Mouse (Mus musculus) limb, embryonic 11.5 days (tissue): ENCODE measurements around the gene Tfip11. TPM values are rescaled to one million over a fixed set of nuclear protein-coding genes. Genes with fewer than 3 reads are reported as not detected.

Experiments used
- ATAC-seq: fragments of 200-750 bp; cut with Nextera tagmentation; 2 replicates; pipeline ENCODE4 v1.8.0; 2017; ENCODE audit warnings: low read depth; ENCODE audit not compliant: insufficient number of reproducible peaks, low FRiP score, low TSS enrichment
- DNase-seq: peaks from one replicate; pipeline ENCODE4 v3.0.0-alpha.2; 2015; ENCODE audit warnings: low spot score
- H3K27ac ChIP-seq: fragments of 300-500 bp; sonication (generic); replicated peaks from 2 replicates; pipeline ENCODE4 v1.5.1; 2014; ENCODE audit warnings: low read depth, mild to moderate bottlenecking, low read length
- H3K27me3 ChIP-seq: fragments of 300-500 bp; sonication (generic); 2 replicates; pipeline ENCODE4 v1.6.1; 2014; ENCODE audit warnings: mild to moderate bottlenecking, low read length, mixed read lengths; ENCODE audit not compliant: control insufficient read depth, insufficient read depth
- H3K36me3 ChIP-seq: fragments of 300-500 bp; sonication (generic); 2 replicates; pipeline ENCODE4 v1.6.1; 2014; ENCODE audit warnings: mild to moderate bottlenecking, low read length, moderate library complexity, mixed read lengths; ENCODE audit not compliant: control insufficient read depth, insufficient read depth
- H3K4me1 ChIP-seq: fragments of 300-500 bp; sonication (generic); 2 replicates; pipeline ENCODE4 v1.6.1; 2014; ENCODE audit warnings: low read length, mixed read lengths; ENCODE audit not compliant: control insufficient read depth, insufficient read depth
- H3K4me2 ChIP-seq: fragments of 300-500 bp; sonication (generic); 2 replicates; pipeline ENCODE4 v1.6.1; 2014; ENCODE audit warnings: low read depth, mild to moderate bottlenecking, moderate library complexity; ENCODE audit not compliant: severe bottlenecking
- H3K4me3 ChIP-seq: fragments of 300-500 bp; sonication (generic); 2 replicates; pipeline ENCODE4 v1.5.1; 2014; ENCODE audit warnings: low read depth, low read length
- H3K9ac ChIP-seq: fragments of 300-500 bp; sonication (generic); 2 replicates; pipeline ENCODE4 v1.6.1; 2014; ENCODE audit warnings: mild to moderate bottlenecking, low read length
- H3K9me3 ChIP-seq: fragments of 300-500 bp; sonication (generic); 2 replicates; pipeline ENCODE4 v1.6.1; 2016; ENCODE audit warnings: low read length; ENCODE audit not compliant: control insufficient read depth
- WGBS: fragments of 180-500 bp; shearing (Covaris S2); extraction: QIAGEN DNeasy Blood & Tissue Kit; methylation state at CpG from one replicate; pipeline ENCODE4 v1.1.7; 2014; 5-methylcytosine and 5-hydroxymethylcytosine counted together
- polyA plus RNA-seq: library from polyadenylated mRNA; unstranded; fragments of >200 nt; fragmentation: Nextera tagmentation; extraction: Ambion mirVana; gene quantifications from 2 replicates; pipeline ENCODE4 v1.2.1, GENCODE M21; 2014

Gene Tfip11
- polyA plus RNA-seq, 1 experiment from 2014 or later: 27.3 TPM

DNA sequence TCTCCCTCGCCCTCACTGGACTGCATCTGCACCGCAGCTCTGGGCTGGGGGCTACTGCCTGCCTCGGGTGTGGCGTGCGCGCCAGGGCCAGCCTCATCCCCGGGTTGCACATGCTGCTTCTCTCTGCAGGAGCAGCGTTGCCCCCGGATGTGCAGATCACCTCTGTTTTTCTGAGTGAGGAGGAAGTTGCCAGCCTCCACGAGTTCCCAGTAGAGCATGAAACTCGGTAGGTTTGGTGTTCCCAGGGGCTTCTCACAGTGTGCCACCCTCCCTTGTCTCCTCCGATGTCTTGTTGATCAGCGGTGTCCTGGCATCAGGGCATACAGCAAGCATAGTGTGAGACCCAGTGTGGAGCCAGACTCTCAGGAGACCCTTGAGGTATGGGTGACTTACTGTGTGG is 43.2 kb downstream of the Tfip11 start:
- no peaks in the 10 kb centered on the region for H3K9me3 ChIP-seq
- ATAC-seq (no peak), DNase-seq (no peak)
- 95% methylated on average over 13 of the region's 13 CpGs for WGBS
- no peak overlapping the region for H3K4me2 ChIP-seq
- H3K4me3 ChIP-seq: no peak overlapping the region
- H3K27me3 ChIP-seq: no peaks in the 10 kb centered on the region
- H3K9ac ChIP-seq: no peak overlapping the region
- H3K36me3 ChIP-seq: peaks cover 27% of the 10 kb centered on the region
- H3K4me1 ChIP-seq: peaks cover 3% of the 10 kb centered on the region; the same call in 1 of the 2 replicates
- H3K27ac ChIP-seq: no peak overlapping the region

DNA sequence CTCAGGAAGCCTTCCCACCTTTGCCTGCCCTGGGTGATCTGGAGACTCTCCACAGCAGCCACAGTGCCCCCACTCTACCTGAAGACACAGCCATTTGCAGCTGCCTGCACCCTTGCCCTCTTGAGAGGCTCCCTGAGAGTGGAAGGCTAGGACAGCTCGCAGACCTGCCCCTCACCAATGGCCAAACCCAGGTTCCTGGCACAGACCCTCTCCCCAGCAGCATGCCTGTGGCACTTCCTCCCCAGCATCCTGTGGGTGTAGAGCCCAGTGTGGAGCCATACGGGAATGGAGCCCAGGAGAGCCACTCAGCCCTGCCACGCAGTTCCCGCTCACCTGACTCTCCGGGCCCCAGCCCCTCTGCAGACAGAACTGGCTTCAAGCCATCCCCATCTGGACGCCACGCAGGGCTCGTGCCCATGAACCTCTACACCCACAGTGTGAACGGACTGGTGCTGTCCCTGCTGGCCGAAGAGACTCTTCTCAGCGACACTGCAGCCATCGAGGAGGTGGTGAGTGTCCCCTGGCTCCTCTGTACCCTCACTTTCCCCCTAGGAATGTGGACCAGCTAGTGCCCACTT is 44.2 kb downstream of the Tfip11 start:
- no peaks in the 10 kb centered on the region for H3K27me3 ChIP-seq
- WGBS: 93% methylated on average over 12 of the region's 12 CpGs
- ATAC-seq: no peak
- H3K9ac ChIP-seq: no peak overlapping the region
- DNase-seq: no peak
- peaks cover 23% of the 10 kb centered on the region for H3K36me3 ChIP-seq
- H3K27ac ChIP-seq: no peak overlapping the region
- no peaks in the 10 kb centered on the region for H3K4me1 ChIP-seq
- H3K9me3 ChIP-seq: no peaks in the 10 kb centered on the region
- no peak overlapping the region for H3K4me2 ChIP-seq
- no peak overlapping the region for H3K4me3 ChIP-seq

DNA sequence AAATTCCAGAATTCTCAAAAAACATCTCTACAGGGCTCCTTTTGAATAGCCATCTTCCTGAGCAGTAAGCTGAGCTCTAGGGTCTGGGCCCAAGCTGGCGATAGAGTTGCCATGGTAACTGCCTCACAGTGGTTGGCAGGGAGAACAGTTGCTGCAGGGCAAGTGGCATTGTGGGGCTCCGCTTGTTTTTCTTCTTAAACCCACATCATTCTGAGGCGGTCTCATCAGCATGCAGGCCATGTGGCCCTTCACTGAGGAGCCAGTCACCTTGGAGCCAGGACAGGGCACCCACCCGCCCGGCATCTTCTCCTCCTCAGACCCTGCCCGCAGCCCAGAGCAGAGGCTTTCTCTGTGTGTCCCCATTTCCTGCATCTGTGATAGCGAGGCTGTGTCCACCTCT is 45.8 kb downstream of the Tfip11 start:
- no peak overlapping the region for H3K4me2 ChIP-seq
- H3K4me3 ChIP-seq: no peak overlapping the region
- H3K9ac ChIP-seq: no peak overlapping the region
- H3K27ac ChIP-seq: no peak overlapping the region
- no peaks in the 10 kb centered on the region for H3K9me3 ChIP-seq
- no peak for DNase-seq
- no peak for ATAC-seq
- no peaks in the 10 kb centered on the region for H3K27me3 ChIP-seq
- WGBS: 80% methylated on average over 7 of the region's 7 CpGs
- H3K36me3 ChIP-seq: peaks cover 24% of the 10 kb centered on the region
- no peaks in the 10 kb centered on the region for H3K4me1 ChIP-seq

DNA sequence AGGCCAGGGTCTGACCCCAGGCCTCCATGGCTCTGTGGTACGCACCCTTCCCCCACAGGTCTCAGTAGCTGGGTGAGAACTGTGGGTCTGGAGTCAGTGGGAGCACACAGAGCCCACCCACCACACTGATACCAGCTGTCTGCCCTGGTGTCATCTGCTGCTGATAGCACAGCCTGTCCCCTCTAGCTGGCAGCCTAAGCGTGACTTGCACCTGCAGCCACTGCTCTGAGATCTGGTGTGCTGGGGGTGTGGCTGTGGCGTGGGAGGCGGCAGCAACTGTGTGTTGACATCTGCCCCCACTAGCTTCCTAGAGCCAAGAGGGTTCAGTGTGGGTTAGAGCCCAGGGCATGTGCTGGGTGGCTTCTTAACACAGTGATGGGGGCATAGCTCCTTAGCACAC is 50.0 kb downstream of the Tfip11 start:
- Histone ChIP-seq H3K4me2 (no peak overlapping the region), H3K27ac (no peak overlapping the region), H3K4me1 (no peaks in the 10 kb centered on the region), H3K9me3 (no peaks in the 10 kb centered on the region), H3K27me3 (no peaks in the 10 kb centered on the region), H3K36me3 (peaks cover 15% of the 10 kb centered on the region; the same call in 1 of the 2 replicates), H3K4me3 (no peak overlapping the region), H3K9ac (no peak overlapping the region)
- ATAC-seq (no peak), DNase-seq (no peak)
- WGBS: 84% methylated on average over 4 of the region's 4 CpGs

DNA sequence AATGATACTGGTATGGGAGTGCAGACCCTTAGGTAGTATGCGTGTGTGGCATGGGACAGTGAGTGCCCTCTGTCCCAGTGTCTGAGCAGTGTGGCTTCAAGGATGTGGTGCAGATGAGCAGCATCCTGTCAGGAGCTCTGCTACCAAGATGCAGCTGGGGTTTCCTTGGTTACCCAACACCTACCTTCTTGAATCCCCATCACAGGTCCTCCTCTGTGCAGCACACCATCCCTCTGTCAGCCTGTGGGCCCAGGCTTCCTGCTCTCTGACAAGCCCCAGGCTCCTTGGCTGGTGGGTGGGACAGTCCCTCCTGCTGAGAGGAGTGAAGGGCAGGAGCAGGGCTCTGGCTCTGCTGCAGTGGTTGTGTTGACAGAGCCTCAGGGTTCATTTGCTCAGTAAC is 51.2 kb downstream of the Tfip11 start:
- ATAC-seq: no peak

DNA sequence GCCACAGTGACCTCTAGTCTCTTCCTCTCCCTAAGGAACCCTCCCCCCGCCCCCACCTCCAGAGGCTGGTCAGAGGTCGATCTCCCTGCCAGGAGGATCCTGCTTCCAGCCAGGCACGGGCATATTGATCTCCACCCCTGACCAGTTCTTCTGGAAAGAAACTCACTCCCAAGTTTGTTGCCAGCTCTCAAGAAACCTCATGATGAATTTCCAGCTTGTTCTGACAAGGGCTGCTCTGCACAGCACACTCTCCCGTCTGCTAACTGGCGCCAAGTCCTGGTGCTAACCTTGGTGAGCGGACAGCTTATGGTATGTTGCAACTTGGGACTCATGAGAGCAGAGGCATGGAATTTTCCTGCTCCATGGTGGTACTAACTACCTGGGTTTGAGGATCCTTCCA is 52.6 kb downstream of the Tfip11 start:
- H3K27ac ChIP-seq: no peak overlapping the region
- H3K4me3 ChIP-seq: no peak overlapping the region
- H3K27me3 ChIP-seq: no peaks in the 10 kb centered on the region
- peaks cover 8% of the 10 kb centered on the region; the same call in 1 of the 2 replicates for H3K36me3 ChIP-seq
- no peak for DNase-seq
- ATAC-seq: no peak
- H3K4me1 ChIP-seq: no peaks in the 10 kb centered on the region
- no peaks in the 10 kb centered on the region for H3K9me3 ChIP-seq
- H3K4me2 ChIP-seq: no peak overlapping the region
- H3K9ac ChIP-seq: no peak overlapping the region
- 81% methylated on average over 6 of the region's 6 CpGs for WGBS

More for the DNA sequence above, 51.2 kb downstream of the Tfip11 start:
- Histone ChIP-seq H3K4me1 (no peaks in the 10 kb centered on the region), H3K9ac (no peak overlapping the region), H3K4me3 (no peak overlapping the region), H3K27me3 (no peaks in the 10 kb centered on the region), H3K27ac (no peak overlapping the region), H3K36me3 (peaks cover 11% of the 10 kb centered on the region; the same call in 1 of the 2 replicates), H3K9me3 (no peaks in the 10 kb centered on the region), H3K4me2 (no peak overlapping the region)
- no peak for DNase-seq
- 75% methylated on average over 1 of the region's 1 CpGs for WGBS

GRCm38 (mm10) chr5:112381154-112381553 is 55.0 kb downstream of the Tfip11 start:
- Histone ChIP-seq H3K4me3 (no peak overlapping the region), H3K4me1 (no peaks in the 10 kb centered on the region), H3K9ac (no peak overlapping the region), H3K27me3 (no peaks in the 10 kb centered on the region), H3K36me3 (peaks cover 3% of the 10 kb centered on the region; the same call in 1 of the 2 replicates), H3K27ac (no peak overlapping the region), H3K9me3 (no peaks in the 10 kb centered on the region), H3K4me2 (no peak overlapping the region)
- ATAC-seq (no peak), DNase-seq (no peak)
- 87% methylated on average over 11 of the region's 11 CpGs for WGBS

- H3K36me3 ChIP-seq: peaks cover 3% of the 10 kb centered on the region; the same call in 1 of the 2 replicates
- no peak overlapping the region for H3K4me2 ChIP-seq
- no peak overlapping the region for H3K4me3 ChIP-seq
- 87% methylated on average over 9 of the region's 9 CpGs for WGBS
- H3K27ac ChIP-seq: no peak overlapping the region
- H3K9ac ChIP-seq: no peak overlapping the region
- H3K4me1 ChIP-seq: no peaks in the 10 kb centered on the region
- ATAC-seq: no peak
- H3K27me3 ChIP-seq: no peaks in the 10 kb centered on the region
- no peak for DNase-seq
- no peaks in the 10 kb centered on the region for H3K9me3 ChIP-seq
Measured at GRCm38 (mm10) chr5:112382042-112382441, 55.9 kb downstream of the Tfip11 start.
